8 mouse cellular contexts compared by ENCODE assay signal in the genomic region with DNA sequence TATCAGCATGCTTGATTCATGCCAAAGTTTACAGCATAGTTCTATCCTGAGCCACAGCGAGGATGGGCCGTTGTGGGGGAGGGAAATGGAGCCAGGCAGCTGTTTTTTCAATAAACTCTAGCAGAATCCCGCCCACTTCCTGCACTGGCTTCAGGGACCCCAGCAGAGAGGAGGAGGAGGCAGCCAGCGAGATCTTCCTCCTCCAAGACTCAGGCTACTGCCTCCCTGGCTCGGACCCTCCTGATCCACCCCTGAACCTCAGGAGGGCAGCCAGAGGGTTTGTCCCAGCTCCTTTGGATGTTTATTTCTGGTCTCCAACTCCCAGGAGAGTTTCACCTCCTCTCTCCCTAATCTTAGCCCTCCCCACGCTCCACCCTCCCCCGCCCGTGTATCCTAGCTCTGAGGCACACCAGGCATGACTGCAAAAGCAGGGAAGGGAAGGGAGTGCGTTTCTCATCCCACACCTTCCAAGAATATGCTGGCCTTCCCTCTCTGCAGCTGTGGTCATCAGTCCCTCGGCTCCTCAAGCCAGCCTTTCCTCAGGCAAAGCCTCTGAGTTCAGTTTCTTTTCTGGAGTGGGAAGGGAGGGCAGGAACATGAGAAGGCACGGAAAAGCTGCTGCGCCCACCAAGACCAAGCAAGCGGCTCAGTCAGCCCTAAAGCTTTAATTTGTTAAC.
DNase-seq lines count a peak whose midpoint lies in the region; ATAC-seq and TF ChIP-seq lines count a peak whose summit lies in the region.

No protein-coding gene starts in this region.

- H3K4me2 ChIP-seq in forebrain, postnatal 0 days (ENCODE audit: low read depth) = peak overlapping the region; percentile 53
- peak overlapping the region; percentile 67 for H3K4me2 ChIP-seq in lung, embryonic 15.5 days

- peak overlapping the region; percentile 27 for H3K4me3 ChIP-seq in forebrain, postnatal 0 days (ENCODE audit: low read depth, low read length)
- peak overlapping the region; percentile 31 for H3K4me3 ChIP-seq in lung, embryonic 15.5 days
- H3K4me3 ChIP-seq in thymus, adult 2 months (ENCODE audit: control insufficient read depth, insufficient read depth, low read length) = peak overlapping the region; percentile 42

- H3K27ac ChIP-seq in forebrain, postnatal 0 days (ENCODE audit: low read depth, low read length) = peak overlapping the region; percentile 57
- peak overlapping the region; percentile 97 for H3K27ac ChIP-seq in lung, embryonic 15.5 days
- H3K27ac ChIP-seq in thymus, adult 2 months (ENCODE audit: control insufficient read depth, insufficient read depth, low read length) = peak overlapping the region; percentile 87

- 8% methylated on average over 13 of the region's 13 CpGs for WGBS in forebrain, postnatal 0 days
- under 1% methylated on average over 13 of the region's 13 CpGs for WGBS in lung, embryonic 15.5 days
- 10% methylated on average over 13 of the region's 13 CpGs for WGBS in thymus, adult 2 months

- DNase-seq in 3134 (ENCODE audit: extremely low read depth, insufficient read length, low spot score) = peak; percentile 76
- DNase-seq in adrenal gland, postnatal 10 days = peak; percentile 61
- no peak for DNase-seq in forebrain, postnatal 0 days
- peak; percentile 84 for DNase-seq in heart, postnatal 25 days (ENCODE audit: low spot score)
- DNase-seq in layer of hippocampus, adult 8-10 months (ENCODE audit: low spot score in 2 of 2) = peak; percentile 8 to 17
- DNase-seq in ovary, adult 18-20 months (ENCODE audit: low spot score) = peak; percentile 83
- peak; percentile 89 for DNase-seq in thymus, adult 2 months

- H3K36me3 ChIP-seq in forebrain, postnatal 0 days (ENCODE audit: insufficient read depth) = no peaks in the 10 kb centered on the region
- no peaks in the 10 kb centered on the region for H3K36me3 ChIP-seq in lung, embryonic 15.5 days
- H3K36me3 ChIP-seq in thymus, adult 2 months (ENCODE audit: control insufficient read depth, insufficient read depth, low read length) = no peaks in the 10 kb centered on the region

- peak overlapping the region; percentile 40 for H3K9ac ChIP-seq in forebrain, postnatal 0 days
- H3K9ac ChIP-seq in lung, embryonic 15.5 days = peak overlapping the region; percentile 34

- intact Hi-C loops in heart, postnatal 25 days (cut with DNase I) = loop anchor here (2.0 to 5.0 kb wide), 4 partner anchors 39 to 193 kb away; no protein-coding TSS in a partner anchor

- TF ChIP-seq CTCF in forebrain, postnatal 0 days (IDR thresholded peaks at IDR 0.05; ENCODE audit: low read depth) = no peak
- no peak for TF ChIP-seq CTCF in thymus, adult 2 months (IDR thresholded peaks at IDR 0.05; ENCODE audit: borderline replicate concordance, control insufficient read depth, extremely low read depth, insufficient read depth, low read length, poor library complexity)

- TF ChIP-seq POLR2A in thymus, adult 2 months (IDR thresholded peaks at IDR 0.05; ENCODE audit: control insufficient read depth, extremely low read depth, insufficient read depth, low read length, poor library complexity) = no peak

- no peaks in the 10 kb centered on the region for H3K9me3 ChIP-seq in forebrain, postnatal 0 days (ENCODE audit: low read length)
- H3K9me3 ChIP-seq in lung, embryonic 15.5 days = no peaks in the 10 kb centered on the region

- peak; percentile 68 for ATAC-seq in forebrain, postnatal 0 days
- ATAC-seq in lung, embryonic 15.5 days (ENCODE audit: borderline replicate concordance, extremely low read depth, low FRiP score, low TSS enrichment) = peak; percentile 94

- no peaks in the 10 kb centered on the region for H3K27me3 ChIP-seq in forebrain, postnatal 0 days (ENCODE audit: insufficient read depth, low read length)
- H3K27me3 ChIP-seq in lung, embryonic 15.5 days = no peaks in the 10 kb centered on the region
- H3K27me3 ChIP-seq in thymus, adult 2 months (ENCODE audit: control insufficient read depth, insufficient read depth, low read length) = no peaks in the 10 kb centered on the region

- peaks cover 11% of the 10 kb centered on the region; the same call in 1 of the 2 replicates for H3K4me1 ChIP-seq in forebrain, postnatal 0 days (ENCODE audit: insufficient read depth)
- peaks cover 56% of the 10 kb centered on the region for H3K4me1 ChIP-seq in lung, embryonic 15.5 days
- H3K4me1 ChIP-seq in thymus, adult 2 months (replicated peaks; ENCODE audit: control insufficient read depth, insufficient read depth, low read length) = peaks cover 24% of the 10 kb centered on the region
